Comparison of ENCODE assay signal across 8 mouse cellular contexts in genomic region chr11:69322010-69322409, GRCm38 (mm10). TPM values are rescaled to one million over a fixed set of nuclear protein-coding genes. Genes with fewer than 3 reads are reported as not detected.
DNase-seq lines count a peak whose midpoint lies in the region; ATAC-seq and TF ChIP-seq lines count a peak whose summit lies in the region.

No protein-coding gene starts in this region.

- no peaks in the 10 kb centered on the region for H3K9me3 ChIP-seq in forebrain, embryonic 11.5 days (ENCODE audit: control insufficient read depth, low read length)
- H3K9me3 ChIP-seq in limb, embryonic 10.5 days (replicated peaks), result no peaks in the 10 kb centered on the region

- DNase-seq in left cerebral cortex, adult 2 months (ENCODE audit: extremely low spot score in 1 of 2, low spot score in 2 of 2), result peak in 1 of 2 experiments; percentile 57
- no peak for DNase-seq in left cerebral cortex, adult 11 months (ENCODE audit: low spot score)
- DNase-seq in forebrain, embryonic 11.5 days (ENCODE audit: low spot score), result no peak
- no peak for DNase-seq in limb, embryonic 10.5 days (ENCODE audit: low spot score)
- peak; percentile 62 for DNase-seq in right cerebral cortex, postnatal 14 days
- DNase-seq in frontal cortex, postnatal 10 days (ENCODE audit: low spot score in 2 of 2), result no peak
- no peak for DNase-seq in lung, adult 18-20 months
- DNase-seq in spleen, adult 12 weeks (ENCODE audit: low spot score), result no peak

- no peaks in the 10 kb centered on the region; the same call in 1 of the 2 replicates for H3K36me3 ChIP-seq in forebrain, embryonic 11.5 days (ENCODE audit: control insufficient read depth, insufficient read depth, low read length)
- H3K36me3 ChIP-seq in limb, embryonic 10.5 days, result peaks cover 42% of the 10 kb centered on the region

- intact Hi-C loops in left cerebral cortex, adult 2 months (cut with DNase I), result loop anchor here (2.0 kb wide), 2 partner anchors 45 to 53 kb away; no protein-coding TSS in a partner anchor

- peak overlapping the region; percentile 86 for H3K9ac ChIP-seq in forebrain, embryonic 11.5 days (ENCODE audit: low read length)

- TF ChIP-seq CTCF in left cerebral cortex, adult 2 months (IDR thresholded peaks at IDR 0.05), result no peak

- H3K4me2 ChIP-seq in forebrain, embryonic 11.5 days (ENCODE audit: low read depth, low read length, severe bottlenecking), result peak overlapping the region; percentile 87; the same call in 1 of the 2 replicates

- no peak overlapping the region; the same call in 1 of the 2 replicates for H3K4me3 ChIP-seq in left cerebral cortex, adult 2 months
- peak overlapping the region; percentile 61 for H3K4me3 ChIP-seq in forebrain, embryonic 11.5 days (ENCODE audit: low read depth, low read length)
- peak overlapping the region; percentile 72 for H3K4me3 ChIP-seq in limb, embryonic 10.5 days

- 77% methylated on average over 6 of the region's 6 CpGs for WGBS in forebrain, embryonic 11.5 days
- WGBS in limb, embryonic 10.5 days, result 87% methylated on average over 6 of the region's 6 CpGs

- H3K27me3 ChIP-seq in forebrain, embryonic 11.5 days (ENCODE audit: control insufficient read depth, insufficient read depth, low read length), result peaks cover 6% of the 10 kb centered on the region; the same call in 1 of the 2 replicates
- H3K27me3 ChIP-seq in limb, embryonic 10.5 days (ENCODE audit: low read depth, poor library complexity, severe bottlenecking), result peaks cover 9% of the 10 kb centered on the region

- H3K4me1 ChIP-seq in forebrain, embryonic 11.5 days (replicated peaks; ENCODE audit: control insufficient read depth, insufficient read depth, low read length), result peaks cover 18% of the 10 kb centered on the region
- peaks cover 43% of the 10 kb centered on the region for H3K4me1 ChIP-seq in limb, embryonic 10.5 days

- H3K27ac ChIP-seq in left cerebral cortex, adult 2 months, result 0 out of 2 replicates have a peak overlapping the region, but pooled peaks have one; percentile 6
- H3K27ac ChIP-seq in forebrain, embryonic 11.5 days (ENCODE audit: low read depth, low read length), result no peak overlapping the region
- H3K27ac ChIP-seq in limb, embryonic 10.5 days, result peak overlapping the region; percentile 94; the same call in 1 of the 2 replicates

- ATAC-seq in forebrain, embryonic 11.5 days (replicated peaks; ENCODE audit: low FRiP score), result no peak

RNA-seq across cellular contexts. Expression of gene Cntrob, which starts 1.6 kb away (rescaled TPM):
- total RNA-seq in left cerebral cortex, adult 2 months (2021), result 10 to 100 TPM; 19.2 to 27.1 TPM
- 31.7 and 32.1 TPM in 2 replicates for polyA plus RNA-seq in forebrain, embryonic 11.5 days (2014; fragmentation: Nextera tagmentation; extraction: Ambion mirVana)
- 28.9 and 36.2 TPM in 2 replicates for polyA plus RNA-seq in limb, embryonic 10.5 days (2016; fragmentation: Nextera tagmentation; extraction: Ambion mirVana)

RNA-seq across cellular contexts. Expression of gene Trappc1, which starts 1.8 kb away (rescaled TPM):
- total RNA-seq in left cerebral cortex, adult 2 months (2021), result 10 to 100 TPM; 58.8 to 60.1 TPM
- 188 and 196 TPM in 2 replicates for polyA plus RNA-seq in forebrain, embryonic 11.5 days (2014; fragmentation: Nextera tagmentation; extraction: Ambion mirVana)
- polyA plus RNA-seq in limb, embryonic 10.5 days (2016; fragmentation: Nextera tagmentation; extraction: Ambion mirVana), result 135 and 144 TPM in 2 replicates

RNA-seq across cellular contexts. Expression of gene Kcnab3, which starts 4.0 kb away (rescaled TPM):
- total RNA-seq in left cerebral cortex, adult 2 months (2021), result 10 to 100 TPM; 95.5 to 95.8 TPM
- polyA plus RNA-seq in forebrain, embryonic 11.5 days (2014; fragmentation: Nextera tagmentation; extraction: Ambion mirVana), result 3.5 and 3.7 TPM in 2 replicates
- 0.93 and 1.4 TPM in 2 replicates for polyA plus RNA-seq in limb, embryonic 10.5 days (2016; fragmentation: Nextera tagmentation; extraction: Ambion mirVana)

RNA-seq across cellular contexts. Expression of gene Rnf227, which starts 18.3 kb away (rescaled TPM):
- 100 to 1,000 TPM; 170 to 181 TPM for total RNA-seq in left cerebral cortex, adult 2 months (2021)
- polyA plus RNA-seq in forebrain, embryonic 11.5 days (2014; fragmentation: Nextera tagmentation; extraction: Ambion mirVana), result 25.7 and 30.1 TPM in 2 replicates
- 14.2 and 20.6 TPM in 2 replicates for polyA plus RNA-seq in limb, embryonic 10.5 days (2016; fragmentation: Nextera tagmentation; extraction: Ambion mirVana)

RNA-seq across cellular contexts. Expression of gene Chd3, which starts 47.2 kb away (rescaled TPM):
- 100 to 1,000 TPM; 406 to 416 TPM for total RNA-seq in left cerebral cortex, adult 2 months (2021)
- polyA plus RNA-seq in forebrain, embryonic 11.5 days (2014; fragmentation: Nextera tagmentation; extraction: Ambion mirVana), result 53.0 and 61.4 TPM in 2 replicates
- polyA plus RNA-seq in limb, embryonic 10.5 days (2016; fragmentation: Nextera tagmentation; extraction: Ambion mirVana), result 35.1 and 70.5 TPM in 2 replicates
